Mouse (Mus musculus): ENCODE measurements around the gene Bhlhe23. TPM values are rescaled to one million over a fixed set of nuclear protein-coding genes. Genes with fewer than 3 reads are reported as not detected.

Gene Bhlhe23
- total RNA-seq, 1 experiment from 2014 or later: not detected

DNA sequence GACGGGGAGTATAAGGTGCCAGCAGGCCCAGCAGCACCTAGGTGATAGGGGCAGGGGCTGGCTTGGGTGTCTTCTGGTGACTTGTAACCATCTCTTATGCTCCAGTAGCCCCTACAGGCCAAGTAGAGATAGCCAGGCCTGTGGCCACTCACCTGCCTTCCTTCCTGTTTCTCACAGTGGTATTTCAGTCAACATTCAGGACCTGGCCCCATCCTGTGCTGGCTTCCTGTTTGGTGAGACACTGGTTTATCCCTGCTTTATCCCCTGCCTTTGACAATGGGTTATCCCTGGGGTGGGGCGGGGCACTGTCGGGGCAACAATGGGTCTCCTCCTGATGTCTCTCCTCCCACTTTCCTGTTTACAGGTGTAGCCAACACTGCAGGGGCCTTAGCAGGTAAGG is 36.4 kb downstream of the Bhlhe23 start:
- ATAC-seq (replicated peaks in 1 of 2; ENCODE audit: insufficient read depth in 1 of 2, low FRiP score in 2 of 2, low TSS enrichment in 1 of 2, low read depth in 1 of 2, poor library complexity in 2 of 2, severe bottlenecking in 2 of 2): peak; percentile 30 to 48; a peak in 2 of 4 replicates

DNA sequence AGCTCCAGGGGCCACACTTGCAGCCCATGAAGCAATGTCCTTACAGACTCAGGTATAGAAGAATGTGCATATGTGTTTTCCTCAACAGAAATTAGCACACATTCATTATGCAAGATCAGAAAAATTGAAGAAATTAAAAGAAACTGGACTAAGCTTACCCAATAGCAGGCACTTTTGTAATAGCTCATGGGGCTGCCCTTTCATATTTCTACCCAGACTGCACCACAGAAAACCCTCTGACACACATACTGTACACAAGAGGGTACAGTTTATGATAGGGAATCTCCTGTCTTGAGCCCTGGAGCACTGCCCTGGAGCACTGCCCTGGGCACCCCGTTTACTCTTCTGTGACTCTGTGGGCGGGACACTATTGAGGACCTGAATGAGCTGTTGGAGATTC is 38.7 kb downstream of the Bhlhe23 start:
- ATAC-seq (replicated peaks in 1 of 2; ENCODE audit: insufficient read depth in 1 of 2, low FRiP score in 2 of 2, low TSS enrichment in 1 of 2, low read depth in 1 of 2, poor library complexity in 2 of 2, severe bottlenecking in 2 of 2): peak in 1 of 2 experiments; percentile 27; a peak in 1 of 4 replicates

DNA sequence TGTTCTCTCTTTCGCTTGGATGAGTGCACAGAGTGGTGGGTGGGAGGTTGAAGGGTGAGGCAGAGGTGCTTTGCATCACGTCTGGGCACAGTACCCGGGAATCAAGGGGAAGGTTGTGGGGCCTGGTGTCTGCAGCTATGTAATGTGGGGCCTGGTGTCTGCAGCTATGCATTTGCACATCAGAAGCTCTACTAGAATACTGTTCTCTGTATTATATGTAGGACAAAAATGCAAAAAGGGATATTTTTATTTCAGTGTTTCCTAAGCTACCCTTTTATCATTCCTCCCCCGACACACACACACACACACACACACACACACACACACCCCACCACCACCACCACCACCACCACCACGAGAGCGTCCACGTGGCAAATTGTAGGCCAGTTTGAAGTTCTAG is 41.5 kb downstream of the Bhlhe23 start:
- no peak for ATAC-seq (replicated peaks in 1 of 2; ENCODE audit: insufficient read depth in 1 of 2, low FRiP score in 2 of 2, low TSS enrichment in 1 of 2, low read depth in 1 of 2, poor library complexity in 2 of 2, severe bottlenecking in 2 of 2)

DNA sequence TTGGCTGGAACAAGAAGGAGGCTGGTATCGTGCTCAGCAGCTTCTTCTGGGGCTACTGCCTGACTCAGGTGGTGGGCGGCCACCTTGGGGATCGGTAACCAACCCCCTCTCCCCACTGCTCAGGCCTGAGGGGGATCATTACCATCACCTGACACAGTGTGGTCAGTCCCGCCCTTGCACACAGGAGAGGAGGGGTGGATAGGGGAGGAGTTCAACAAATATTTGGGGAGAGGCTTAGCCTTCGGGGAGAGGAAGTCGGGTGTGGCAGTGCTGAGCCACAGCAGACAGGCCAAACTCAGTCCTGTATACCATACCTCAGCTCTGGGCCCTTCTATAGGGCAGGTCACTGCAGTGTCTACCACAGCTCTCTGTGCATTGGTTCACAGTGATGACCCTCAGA is 44.7 kb downstream of the Bhlhe23 start:
- ATAC-seq (replicated peaks in 1 of 2; ENCODE audit: insufficient read depth in 1 of 2, low FRiP score in 2 of 2, low TSS enrichment in 1 of 2, low read depth in 1 of 2, poor library complexity in 2 of 2, severe bottlenecking in 2 of 2): peak; percentile 38 to 43; a peak in 3 of 4 replicates

DNA sequence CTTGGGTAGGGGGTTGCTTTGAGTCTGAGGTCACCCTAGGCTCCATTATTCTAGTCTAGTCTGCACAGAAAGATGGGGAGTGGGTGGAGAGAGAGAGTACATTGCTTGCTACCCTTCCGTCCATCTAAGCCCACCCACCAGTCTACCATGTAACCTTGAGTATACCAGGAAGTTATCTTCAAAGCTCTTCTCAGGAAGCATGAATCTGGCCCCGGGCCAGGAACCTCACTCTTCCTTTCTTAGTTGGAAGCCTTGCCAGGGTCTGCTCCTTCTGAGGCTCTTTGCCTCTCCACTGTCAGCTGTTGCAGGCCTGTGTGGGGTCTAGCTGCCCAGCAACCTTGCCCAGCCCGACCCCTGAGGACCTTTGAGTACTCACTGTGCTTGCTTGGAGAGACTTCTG is 45.7 kb downstream of the Bhlhe23 start:
- no peak for ATAC-seq (replicated peaks in 1 of 2; ENCODE audit: insufficient read depth in 1 of 2, low FRiP score in 2 of 2, low TSS enrichment in 1 of 2, low read depth in 1 of 2, poor library complexity in 2 of 2, severe bottlenecking in 2 of 2)

DNA sequence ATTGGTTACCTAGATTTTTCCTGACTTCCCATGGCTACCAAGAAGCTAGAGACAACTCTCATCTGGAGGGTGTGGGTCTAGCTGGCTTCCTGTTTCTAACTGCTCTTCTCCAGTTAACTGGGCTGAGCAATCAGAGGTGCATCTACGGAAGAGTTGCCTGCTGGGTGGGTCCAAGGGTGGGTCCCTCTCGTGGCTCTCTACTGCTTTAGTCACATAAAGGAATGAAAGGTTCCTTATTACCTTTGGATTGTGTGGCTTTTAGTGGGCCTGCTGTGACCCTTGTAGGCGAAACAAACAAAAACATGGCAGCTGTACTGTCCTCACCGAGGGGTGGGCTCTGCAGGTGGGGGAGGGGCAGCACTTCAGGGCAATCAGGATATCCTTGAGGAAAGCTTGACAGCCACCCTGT is 49.1 kb downstream of the Bhlhe23 start:
- ATAC-seq (replicated peaks in 1 of 2; ENCODE audit: insufficient read depth in 1 of 2, low FRiP score in 2 of 2, low TSS enrichment in 1 of 2, low read depth in 1 of 2, poor library complexity in 2 of 2, severe bottlenecking in 2 of 2): no peak

DNA sequence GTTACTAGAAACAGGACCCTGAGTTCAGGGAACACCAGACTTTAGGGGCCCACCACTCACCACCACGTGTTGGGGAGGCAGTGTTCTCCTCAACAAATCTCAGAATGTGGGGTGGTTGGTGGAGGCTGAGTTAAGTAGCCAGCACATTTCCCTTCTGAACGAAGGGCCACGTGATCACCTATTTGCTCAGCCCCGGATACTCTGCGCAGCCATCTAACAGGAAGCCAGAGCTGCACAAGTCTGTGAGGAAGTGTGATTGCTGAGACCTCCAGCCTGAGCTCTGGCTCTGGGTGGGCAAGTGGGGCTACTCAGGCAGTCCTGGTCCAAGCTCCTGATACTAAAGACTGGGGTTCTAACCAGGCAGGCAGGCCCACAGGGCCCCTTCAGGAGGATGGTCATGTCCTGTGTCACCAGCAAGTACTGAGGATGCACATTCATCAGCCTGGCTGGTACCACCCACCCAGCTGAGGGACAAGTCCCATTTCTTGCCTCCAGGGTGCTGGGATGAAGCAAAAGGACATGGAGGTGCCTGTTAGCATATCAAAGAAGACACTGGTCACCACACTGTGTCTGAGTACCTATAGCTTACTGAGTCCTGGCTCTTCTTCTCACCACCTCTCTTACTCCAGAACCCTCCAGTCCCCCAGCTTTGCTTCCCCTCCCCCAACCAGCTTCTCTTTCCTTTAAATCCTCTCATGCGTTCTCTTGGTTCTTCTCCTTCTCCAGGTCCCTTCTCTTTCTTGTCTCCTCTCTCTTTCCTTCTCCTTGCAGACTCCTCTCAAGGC is 49.9 kb downstream of the Bhlhe23 start:
- peak; percentile 82 to 83 for ATAC-seq (replicated peaks in 1 of 2; ENCODE audit: insufficient read depth in 1 of 2, low FRiP score in 2 of 2, low TSS enrichment in 1 of 2, low read depth in 1 of 2, poor library complexity in 2 of 2, severe bottlenecking in 2 of 2)

DNA sequence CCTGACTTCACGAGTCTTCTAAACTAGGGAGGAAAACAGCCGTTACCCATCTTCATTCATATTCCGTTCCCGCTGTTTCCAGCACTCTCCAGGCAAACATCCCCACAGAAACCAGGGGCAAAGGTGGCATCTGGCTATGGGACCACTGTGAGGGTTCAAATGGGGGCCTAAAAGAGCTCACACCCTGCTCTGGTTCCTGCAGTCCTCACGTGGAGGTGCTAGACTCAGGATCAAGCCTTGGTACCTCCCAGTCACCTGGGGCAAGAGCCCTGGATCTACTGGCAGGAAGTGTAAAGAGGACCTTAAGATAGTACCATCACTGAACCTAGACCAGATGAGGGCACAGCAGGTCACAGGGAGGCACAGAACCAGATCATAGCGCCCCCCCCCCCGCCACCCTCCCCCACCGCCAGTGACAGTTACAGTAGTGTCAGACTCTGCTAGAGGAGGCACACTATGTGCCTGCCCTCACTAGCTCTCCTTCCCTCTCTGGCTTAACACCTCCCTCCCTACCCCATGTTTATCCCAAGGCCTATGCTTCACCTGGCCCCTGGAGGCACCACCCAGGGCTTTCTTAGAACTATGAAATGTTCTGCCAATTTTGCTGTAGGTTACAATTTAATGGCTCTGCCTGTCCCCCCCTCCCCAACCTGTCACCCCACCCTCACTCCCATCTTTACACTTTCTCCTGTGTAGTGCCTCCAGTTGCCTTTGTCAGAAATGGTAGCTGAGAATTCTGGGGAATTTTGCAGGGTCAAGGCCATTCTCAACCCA is 50.7 kb downstream of the Bhlhe23 start:
- ATAC-seq (replicated peaks in 1 of 2; ENCODE audit: insufficient read depth in 1 of 2, low FRiP score in 2 of 2, low TSS enrichment in 1 of 2, low read depth in 1 of 2, poor library complexity in 2 of 2, severe bottlenecking in 2 of 2): no peak

DNA sequence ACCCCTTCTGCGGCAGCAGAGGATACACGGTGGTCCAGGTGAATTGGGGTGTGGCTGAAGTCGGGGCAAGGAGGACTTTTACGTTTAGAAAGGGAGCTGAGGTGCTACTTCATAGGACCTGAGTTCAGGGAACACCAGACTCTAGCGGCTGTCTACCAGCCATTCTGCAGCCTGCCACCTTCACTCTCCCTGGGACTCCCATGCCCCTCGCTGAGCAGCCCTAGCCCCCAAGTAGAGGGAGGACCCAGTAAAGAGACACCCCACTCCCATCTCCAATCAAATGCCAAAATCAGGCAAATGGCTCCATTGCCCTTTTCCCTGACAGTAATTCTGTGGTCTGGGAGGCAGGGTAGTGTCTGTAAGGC is 51.3 kb downstream of the Bhlhe23 start:
- ATAC-seq (replicated peaks in 1 of 2; ENCODE audit: insufficient read depth in 1 of 2, low FRiP score in 2 of 2, low TSS enrichment in 1 of 2, low read depth in 1 of 2, poor library complexity in 2 of 2, severe bottlenecking in 2 of 2): no peak

DNA sequence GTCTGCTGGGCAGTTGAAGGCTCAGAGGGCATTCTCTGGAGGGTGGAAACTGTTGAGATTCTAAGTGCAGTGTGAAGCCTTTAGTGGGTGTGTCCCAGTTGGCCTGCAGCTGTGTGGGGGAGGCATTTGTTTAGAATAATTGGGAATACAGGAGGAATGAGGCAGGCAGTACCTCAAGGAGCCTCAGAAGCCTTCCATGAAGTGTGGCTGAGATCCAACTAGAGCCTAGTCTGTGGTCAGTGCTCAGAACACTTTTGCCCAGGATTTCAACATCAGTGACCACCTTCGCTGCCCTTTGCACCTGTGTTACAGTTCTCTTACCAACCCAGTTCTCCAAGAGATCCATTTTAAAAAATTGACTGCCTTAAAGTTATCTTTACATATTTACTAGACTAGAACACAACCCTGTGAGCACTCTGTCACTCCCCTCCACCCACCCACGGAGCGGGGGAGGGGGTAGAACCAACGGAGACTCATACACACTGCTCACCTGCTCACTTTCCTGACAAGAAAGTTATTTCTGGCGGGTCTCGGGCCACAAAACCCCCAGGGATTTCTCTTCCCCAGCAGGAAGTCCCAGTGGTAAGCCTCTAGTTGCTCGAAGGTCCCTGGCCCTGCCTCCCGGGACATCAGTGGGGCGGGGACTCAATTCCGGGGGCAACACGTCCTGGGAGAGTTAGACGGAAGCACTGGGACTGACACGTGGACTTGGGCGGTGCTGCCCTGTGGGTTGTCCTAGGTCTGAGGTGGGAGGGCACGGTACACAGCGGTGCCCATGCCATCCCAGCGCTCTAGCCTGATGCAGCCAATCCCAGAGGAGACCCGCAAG is 51.9 kb downstream of the Bhlhe23 start, which contains the start of gene Slc17a9:
Gene Slc17a9 (plus strand): TSS at position 679 of the 829 bp plus-strand sequence.
- ATAC-seq (replicated peaks in 1 of 2; ENCODE audit: insufficient read depth in 1 of 2, low FRiP score in 2 of 2, low TSS enrichment in 1 of 2, low read depth in 1 of 2, poor library complexity in 2 of 2, severe bottlenecking in 2 of 2): peak; percentile 80 to 87

Other genes with a start within 250 kb of the Bhlhe23 start
- 37.2 and 40.4 TPM in 2 replicates for gene Mrgbp, start 195.6 kb downstream of the Bhlhe23 start, total RNA-seq (2017)
- 53.9 and 58.5 TPM in 2 replicates for gene Ogfr, start 187.7 kb downstream of the Bhlhe23 start, total RNA-seq (2017)
- 1.8 and 2.0 TPM in 2 replicates for gene Col9a3, start 179.1 kb downstream of the Bhlhe23 start, total RNA-seq (2017)
- not detected in 2 replicates for gene Tcfl5, start 134.2 kb downstream of the Bhlhe23 start, total RNA-seq (2017)
- 86.0 and 95.8 TPM in 2 replicates for gene Dido1, start 66.9 kb downstream of the Bhlhe23 start, total RNA-seq (2017)
- 52.2 and 78.0 TPM in 2 replicates for gene Gid8, start 66.8 kb downstream of the Bhlhe23 start, total RNA-seq (2017)
- 7.3 and 9.4 TPM in 2 replicates for gene Slc17a9, start 51.6 kb downstream of the Bhlhe23 start, total RNA-seq (2017)
- 32.6 and 33.7 TPM in 2 replicates for gene Ythdf1, start 144.0 kb upstream of the Bhlhe23 start, total RNA-seq (2017)
- gene Birc7, start 152.1 kb upstream of the Bhlhe23 start, total RNA-seq (2017): not detected in 2 replicates
- not detected in 2 replicates for gene Nkain4, start 177.8 kb upstream of the Bhlhe23 start, total RNA-seq (2017)
- 27.6 and 44.8 TPM in 2 replicates for gene Arfgap1, start 190.3 kb upstream of the Bhlhe23 start, total RNA-seq (2017)
- gene Col20a1, start 209.6 kb upstream of the Bhlhe23 start, total RNA-seq (2017): 0.45 TPM in 1 of 2 replicates, not detected in the other